Mouse (Mus musculus) granulocyte monocyte progenitor cell, adult 5-6 weeks (primary cell): ENCODE results near the gene Gm49368. TPM values are rescaled to one million over a fixed set of nuclear protein-coding genes. Genes with fewer than 3 reads are reported as not detected.
"Not testable (repeated sequence)": the region's sequence is repeated elsewhere in the genome, so short reads cannot be mapped to it uniquely, and the experiment has no call there.

Experiments used
- ATAC-seq: replicated peaks from 2 replicates; pipeline ENCODE4 v1.8.0; 2016; ENCODE audit warnings: mild to moderate bottlenecking, moderate TSS enrichment, inconsistent platforms; ENCODE audit not compliant: poor library complexity, severe bottlenecking
- total RNA-seq, 2 experiments: library from RNA; stranded (forward) in 1 of 2; stranded (reverse) in 1 of 2; fragments of 200-712, 200-1000 nt in 1 of 2; fragments of >200 nt in 1 of 2; fragmentation: Nextera tagmentation in 1 of 2; gene quantifications; 2 replicates each; pipeline ENCODE4 v1.2.3; 2014 to 2017

The Gm49368 gene
- total RNA-seq (2014; fragmentation: Nextera tagmentation) (not detected in 2 replicates), total RNA-seq (2017) (0.09 TPM in 1 of 2 replicates, not detected in the other)

GRCm38 (mm10) chr7:128062456-128062855, at the start of gene Gm49368, which contains the start of gene Itgam:
Gene Gm49368 (plus strand): TSS chr7:128062683.
Gene Itgam (plus strand): TSS chr7:128062640.
- peak; percentile 44 for ATAC-seq

- no peak for ATAC-seq
Measured at GRCm38 (mm10) chr7:128013116-128013515, 49.4 kb upstream of the Gm49368 start.

- not testable (repeated sequence) for ATAC-seq
Measured at GRCm38 (mm10) chr7:128016134-128016533, 46.3 kb upstream of the Gm49368 start.

GRCm38 (mm10) chr7:128016650-128017049, 45.8 kb upstream of the Gm49368 start:
- no peak for ATAC-seq

- ATAC-seq, result peak; percentile 73
Measured at GRCm38 (mm10) chr7:128018275-128018674, 44.2 kb upstream of the Gm49368 start.

- ATAC-seq, result peak; percentile 90
Measured at GRCm38 (mm10) chr7:128019187-128019586, 43.3 kb upstream of the Gm49368 start.

- ATAC-seq, result no peak
Measured at GRCm38 (mm10) chr7:128022974-128023373, 39.5 kb upstream of the Gm49368 start.

- no peak for ATAC-seq
Measured at GRCm38 (mm10) chr7:128023565-128023964, 38.9 kb upstream of the Gm49368 start.

GRCm38 (mm10) chr7:128024364-128024763, 38.1 kb upstream of the Gm49368 start:
- no peak for ATAC-seq

- ATAC-seq, result peak; percentile 35; the same call in 1 of the 2 replicates
Measured at GRCm38 (mm10) chr7:128024932-128025331, 37.6 kb upstream of the Gm49368 start.

GRCm38 (mm10) chr7:128025381-128025780, 37.1 kb upstream of the Gm49368 start:
- peak; percentile 82 for ATAC-seq

- ATAC-seq, result no peak
Measured at GRCm38 (mm10) chr7:128031403-128031976, 31.0 kb upstream of the Gm49368 start.

GRCm38 (mm10) chr7:128032290-128032988, 30.0 kb upstream of the Gm49368 start:
- no peak for ATAC-seq

- no peak for ATAC-seq
Measured at GRCm38 (mm10) chr7:128032989-128033293, 29.5 kb upstream of the Gm49368 start.

- no peak for ATAC-seq
Measured at GRCm38 (mm10) chr7:128033616-128034015, 28.9 kb upstream of the Gm49368 start.

GRCm38 (mm10) chr7:128042161-128042820, 20.2 kb upstream of the Gm49368 start:
- peak; percentile 92 for ATAC-seq

GRCm38 (mm10) chr7:128044142-128044785, 18.2 kb upstream of the Gm49368 start:
- no peak for ATAC-seq

- ATAC-seq, result no peak
Measured at GRCm38 (mm10) chr7:128045640-128046039, 16.8 kb upstream of the Gm49368 start.

GRCm38 (mm10) chr7:128048819-128049218, 13.7 kb upstream of the Gm49368 start:
- ATAC-seq, result peak; percentile 74

GRCm38 (mm10) chr7:128049254-128049653, 13.2 kb upstream of the Gm49368 start:
- ATAC-seq, result no peak

- ATAC-seq, result peak; percentile 89
Measured at GRCm38 (mm10) chr7:128050739-128051138, 11.7 kb upstream of the Gm49368 start.
